Mouse (Mus musculus) gastrocnemius, adult 2 months (tissue): Measurements from ENCODE around the gene Rab11fip4. TPM values are rescaled to one million over a fixed set of nuclear protein-coding genes. Genes with fewer than 3 reads are reported as not detected.
A peak's percentile ranks its signal among the peaks of the same experiment; 100 is the strongest.

Experiments
- DNase-seq: peaks from one replicate; pipeline ENCODE4 v3.0.0; 2022
- H3K27ac ChIP-seq: fragments of 200-600 bp; 2 replicates; pipeline ENCODE4 v1.8.1; 2022; ENCODE audit warnings: mild to moderate bottlenecking
- H3K4me3 ChIP-seq: fragments of 200-600 bp; 2 replicates; pipeline ENCODE4 v1.8.1; 2022; ENCODE audit warnings: mild to moderate bottlenecking, moderate library complexity
- CTCF ChIP-seq: fragments of 200-600 bp; IDR thresholded peaks from 2 replicates; pipeline ENCODE4 v1.8.1; 2022; ENCODE audit warnings: antibody characterized with exemption, mild to moderate bottlenecking, moderate library complexity
- intact Hi-C: fragments of 180-260 bp; cut with DNase I; formaldehyde crosslinking; loops from one replicate; pipeline ENCODE4 v1.15.1; 2025
- total RNA-seq, 2 experiments: library from RNA; stranded (reverse); gene quantifications; 2 replicates each; pipeline ENCODE4 v1.2.3; 2021

Rab11fip4 gene
- total RNA-seq, 2 experiments from 2014 or later: 0.20 to 0.67 TPM

DNA sequence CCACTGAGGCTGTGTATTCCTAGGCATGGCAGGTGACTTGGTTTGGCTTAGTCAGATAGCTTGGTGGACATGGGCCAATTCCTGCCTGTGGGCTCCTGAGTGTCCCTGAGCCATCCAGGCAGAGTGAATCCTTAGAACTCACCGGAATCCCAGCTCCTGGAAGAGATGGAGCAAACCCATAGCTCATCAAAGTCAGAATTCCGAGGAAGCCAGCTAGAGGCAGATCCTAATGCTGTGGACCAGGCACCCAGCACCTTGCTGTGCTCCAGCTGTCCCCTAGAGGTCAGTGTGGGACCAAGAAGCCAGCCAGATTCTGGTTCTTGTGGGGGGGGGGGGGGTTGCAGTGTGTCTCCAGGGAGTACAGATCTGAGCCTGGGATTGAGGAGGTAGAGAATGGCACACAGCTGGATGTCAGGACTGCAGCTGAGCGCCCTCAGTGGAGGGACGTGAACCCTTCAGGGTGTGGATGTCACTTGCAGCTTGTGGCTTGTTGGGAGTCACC is 33.8 kb downstream of the Rab11fip4 start:
- peak; percentile 77 for TF ChIP-seq CTCF
- DNase-seq: peak; percentile 77
- no peak overlapping the region for H3K4me3 ChIP-seq
- intact Hi-C loops: loop anchor here (1.0 to 10.0 kb wide), 4 partner anchors 40 to 340 kb away; partner anchors contain the start of gene Utp6
- no peak overlapping the region for H3K27ac ChIP-seq

- intact Hi-C loops: loop anchor here (5.0 to 10.0 kb wide), 2 partner anchors 294 to 336 kb away; partner anchors contain the start of gene Utp6
- no peak overlapping the region for H3K27ac ChIP-seq
- TF ChIP-seq CTCF: peak; percentile 56
- no peak overlapping the region for H3K4me3 ChIP-seq
- DNase-seq: no peak
These were observed 37.7 kb downstream of the Rab11fip4 start for GRCm38 (mm10) chr11:79628716-79629115.

- Histone ChIP-seq H3K27ac (no peak overlapping the region), H3K4me3 (no peak overlapping the region)
- no peak for DNase-seq
- no peak for TF ChIP-seq CTCF
- intact Hi-C loops: loop anchor here (5.0 to 10.0 kb wide), 2 partner anchors 292 to 335 kb away; partner anchors contain the start of gene Utp6
These were observed 38.9 kb downstream of the Rab11fip4 start for GRCm38 (mm10) chr11:79629752-79630374.

DNA sequence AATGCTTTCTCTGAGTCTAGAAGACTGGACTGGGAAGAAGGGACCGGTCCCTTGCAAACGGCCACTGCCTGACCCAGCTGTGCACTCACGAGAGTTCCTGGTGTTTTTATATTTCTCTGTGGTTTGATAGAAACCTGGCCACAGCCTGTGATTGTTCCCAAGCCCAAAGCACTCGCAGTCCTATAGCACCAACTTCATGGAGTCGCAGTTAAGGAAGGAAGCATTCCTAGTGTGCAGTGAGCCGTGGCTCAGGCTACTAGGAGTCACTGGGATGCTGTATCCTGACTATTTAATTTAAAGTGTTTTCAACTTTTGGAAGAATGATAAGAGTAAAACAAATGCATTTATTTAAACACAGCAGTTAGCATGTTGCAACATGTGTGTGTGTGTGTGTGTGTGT is 39.5 kb downstream of the Rab11fip4 start:
- no peak for TF ChIP-seq CTCF
- DNase-seq: no peak
- no peak overlapping the region for H3K4me3 ChIP-seq
- intact Hi-C loops: no loop called here
- H3K27ac ChIP-seq: no peak overlapping the region

- intact Hi-C loops: no loop called here
- DNase-seq: no peak
- no peak overlapping the region for H3K27ac ChIP-seq
- H3K4me3 ChIP-seq: no peak overlapping the region
- no peak for TF ChIP-seq CTCF
These were observed 42.4 kb downstream of the Rab11fip4 start for GRCm38 (mm10) chr11:79633366-79633765.

DNA sequence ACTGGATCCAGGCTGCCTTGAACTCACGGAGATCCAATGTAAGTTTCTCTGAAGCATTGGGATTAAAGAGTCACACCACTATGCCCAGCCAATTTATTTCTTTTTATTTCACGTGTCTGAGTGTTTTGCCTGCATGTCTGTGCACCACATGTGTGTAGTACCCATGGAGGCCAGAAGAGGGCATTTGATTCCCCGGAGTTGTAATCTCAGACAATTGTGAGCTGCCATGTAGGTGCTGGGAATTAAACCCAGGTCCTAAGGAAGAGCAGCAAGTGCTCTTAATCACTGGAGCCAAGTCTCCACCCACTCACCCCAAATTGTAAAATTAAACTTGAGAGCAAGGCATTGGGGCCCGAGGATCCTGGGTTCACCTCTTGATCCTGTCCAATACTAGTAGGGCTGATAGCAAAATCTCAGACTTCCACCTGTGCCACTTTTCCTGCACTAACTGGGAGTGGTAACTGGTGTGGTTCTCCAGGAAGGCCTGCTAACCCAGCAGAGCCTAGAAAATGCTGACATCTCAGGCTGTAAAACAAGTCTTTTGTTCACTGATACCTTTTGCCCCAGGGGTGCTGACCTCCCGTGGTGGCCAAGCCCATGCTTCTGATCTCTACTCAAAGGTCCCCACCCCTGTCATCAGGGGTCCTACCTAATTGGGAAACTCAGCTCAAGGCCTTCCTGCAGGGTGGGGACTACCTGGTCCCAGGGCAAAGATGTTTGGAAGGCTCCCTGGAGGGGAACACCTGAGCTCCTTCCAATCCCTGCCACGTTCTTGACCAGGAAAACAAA is 44.8 kb downstream of the Rab11fip4 start:
- TF ChIP-seq CTCF: peak; percentile 6; the same call in 1 of the 2 replicates
- no peak overlapping the region for H3K27ac ChIP-seq
- DNase-seq: no peak
- intact Hi-C loops: no loop called here
- H3K4me3 ChIP-seq: no peak overlapping the region

DNA sequence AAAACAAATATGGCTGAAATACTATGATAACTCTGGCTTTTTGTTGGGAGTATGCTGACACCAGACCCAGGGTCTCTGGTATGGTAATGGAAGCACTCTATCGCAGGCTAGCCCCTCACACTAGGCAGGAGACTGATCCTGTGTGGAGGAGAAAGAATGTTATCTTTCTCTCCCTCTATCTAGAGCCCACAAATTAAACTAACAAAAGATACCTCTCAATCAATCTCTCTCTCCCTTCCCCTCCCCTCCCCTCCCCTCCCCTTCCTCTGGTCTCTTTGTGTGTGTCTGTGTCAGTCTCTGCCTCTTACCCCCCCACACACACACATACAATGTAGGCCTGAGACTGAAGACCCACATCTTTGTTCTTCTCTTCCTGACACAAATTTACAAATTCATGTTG is 45.5 kb downstream of the Rab11fip4 start:
- intact Hi-C loops: no loop called here
- Histone ChIP-seq H3K27ac (no peak overlapping the region), H3K4me3 (no peak overlapping the region)
- DNase-seq: no peak
- no peak for TF ChIP-seq CTCF

DNA sequence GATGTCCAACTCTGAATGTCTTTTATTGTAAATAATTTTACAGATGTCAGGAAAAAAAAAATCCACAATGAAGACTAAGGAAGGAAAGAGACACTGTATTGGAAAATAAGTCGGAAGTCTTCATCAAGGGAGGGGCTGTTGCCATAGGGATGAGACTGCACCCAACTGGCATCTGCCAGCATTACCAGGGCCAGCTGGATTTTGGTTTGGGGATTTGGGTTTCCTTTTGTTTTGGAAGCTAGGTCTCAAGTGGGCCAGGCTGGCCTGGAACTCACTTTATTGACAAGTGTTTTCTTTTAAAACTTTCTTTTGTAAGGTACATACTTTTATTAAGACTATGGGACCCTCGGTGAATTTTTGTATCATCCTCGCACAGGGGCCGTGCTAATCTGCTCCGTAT is 47.7 kb downstream of the Rab11fip4 start:
- no peak for TF ChIP-seq CTCF
- no peak for DNase-seq
- no peak overlapping the region for H3K27ac ChIP-seq
- no peak overlapping the region for H3K4me3 ChIP-seq
- intact Hi-C loops: no loop called here

GRCm38 (mm10) chr11:79640940-79641733 is 50.1 kb downstream of the Rab11fip4 start:
- no peak for DNase-seq
- Histone ChIP-seq H3K27ac (no peak overlapping the region), H3K4me3 (no peak overlapping the region)
- TF ChIP-seq CTCF: no peak
- intact Hi-C loops: no loop called here

GRCm38 (mm10) chr11:79643730-79644129 is 52.7 kb downstream of the Rab11fip4 start:
- no peak for DNase-seq
- Histone ChIP-seq H3K27ac (peak overlapping the region; percentile 65; the same call in 1 of the 2 replicates), H3K4me3 (no peak overlapping the region)
- intact Hi-C loops: no loop called here
- TF ChIP-seq CTCF: no peak

DNA sequence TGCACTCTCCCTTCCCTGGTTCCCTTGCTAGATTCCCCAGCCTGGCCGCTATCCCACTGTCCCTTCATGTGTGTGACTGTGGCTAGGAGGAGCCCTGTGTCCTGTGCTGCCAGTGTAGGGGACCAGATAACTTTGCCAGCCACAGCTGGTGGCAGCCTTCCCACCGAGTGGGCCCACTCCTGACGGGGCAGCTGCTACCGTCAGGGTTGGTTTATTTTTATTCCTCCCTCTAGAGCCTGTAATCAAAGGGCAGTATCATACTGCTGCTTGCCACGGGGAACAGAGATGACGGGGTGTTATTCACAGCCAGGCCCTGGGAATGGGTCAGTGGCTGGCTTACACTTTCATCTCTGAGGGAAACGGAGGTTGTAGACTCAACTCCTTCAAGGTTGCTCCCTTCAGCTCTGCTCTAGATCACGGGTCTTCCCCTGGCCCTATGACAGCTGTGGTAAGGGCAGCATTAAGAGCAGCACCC is 53.7 kb downstream of the Rab11fip4 start:
- Histone ChIP-seq H3K4me3 (no peak overlapping the region), H3K27ac (peak overlapping the region; percentile 65)
- intact Hi-C loops: no loop called here
- peak; percentile 74 for DNase-seq
- no peak for TF ChIP-seq CTCF

GRCm38 (mm10) chr11:79646026-79646425 is 55.0 kb downstream of the Rab11fip4 start:
- no peak for TF ChIP-seq CTCF
- intact Hi-C loops: no loop called here
- peak overlapping the region; percentile 24; the same call in 1 of the 2 replicates for H3K27ac ChIP-seq
- no peak overlapping the region for H3K4me3 ChIP-seq
- no peak for DNase-seq
